Mouse (Mus musculus) E14TG2a.4 (cell line): Measurements from ENCODE around the gene Mllt6.

Experiments used
- CTCF ChIP-seq: conservative IDR thresholded peaks from 2 replicates; pipeline ENCODE4 v1.5.1; 2014; ENCODE audit warnings: low read length
- NANOG ChIP-seq: IDR thresholded peaks from 2 replicates; pipeline ENCODE4 v1.6.1; 2014; ENCODE audit warnings: borderline replicate concordance, low read length, mixed read lengths

- TF ChIP-seq CTCF (no peak), NANOG (no peak)
Measured at GRCm38 (mm10) chr11:97697891-97698529, 34.8 kb downstream of the Mllt6 start.
